Mouse (Mus musculus) left cerebral cortex, postnatal 4 days (tissue): ENCODE measurements around the gene AW549877. TPM values are rescaled to one million over a fixed set of nuclear protein-coding genes. Genes with fewer than 3 reads are reported as not detected.

Source experiments
- DNase-seq: peaks from one replicate; pipeline ENCODE4 v3.0.0-alpha.2; 2022
- intact Hi-C: fragments of 180-260 bp; cut with DNase I; formaldehyde crosslinking; loops from one replicate; pipeline ENCODE4 v1.15.1; 2025
- total RNA-seq, 2 experiments: library from RNA; stranded (reverse); gene quantifications; 2 replicates each; pipeline ENCODE4 v1.2.3; 2021

The AW549877 gene
- total RNA-seq: 10 to 100 TPM; 36.9 to 38.5 TPM

- intact Hi-C loops: no loop called here
These were observed at the start of gene AW549877 for GRCm38 (mm10) chr15:3995448-3996266. AW549877 (minus strand) TSS chr15:3995744.

GRCm38 (mm10) chr15:4043032-4043471 lies 47.5 kb upstream of the AW549877 start:
- no peak for DNase-seq
- intact Hi-C loops: no loop called here

More at GRCm38 (mm10) chr15:3995448-3996266, at the start of gene AW549877:
- peak; percentile 99 for DNase-seq

- no peak for DNase-seq
- intact Hi-C loops: no loop called here
These were observed 46.9 kb upstream of the AW549877 start for GRCm38 (mm10) chr15:4042423-4042822.

GRCm38 (mm10) chr15:4033168-4034004 lies 37.8 kb upstream of the AW549877 start:
- intact Hi-C loops: no loop called here
- DNase-seq: no peak

GRCm38 (mm10) chr15:4028960-4029359 lies 33.4 kb upstream of the AW549877 start:
- peak; percentile 11 for DNase-seq
- intact Hi-C loops: loop anchor here (5.0 kb wide), 1 partner anchor 37 kb away; no protein-coding TSS in a partner anchor

- intact Hi-C loops: loop anchor here (5.0 kb wide), 1 partner anchor 36 kb away; no protein-coding TSS in a partner anchor
- DNase-seq: no peak
These were observed 32.8 kb upstream of the AW549877 start for GRCm38 (mm10) chr15:4028411-4028700.

GRCm38 (mm10) chr15:4027671-4028410 lies 32.3 kb upstream of the AW549877 start:
- intact Hi-C loops: loop anchor here (5.0 kb wide), 1 partner anchor 36 kb away; no protein-coding TSS in a partner anchor
- no peak for DNase-seq

GRCm38 (mm10) chr15:4026831-4027584 lies 31.5 kb upstream of the AW549877 start:
- intact Hi-C loops: loop anchor here (5.0 kb wide), 1 partner anchor 35 kb away; no protein-coding TSS in a partner anchor
- DNase-seq: peak; percentile 84

GRCm38 (mm10) chr15:4026231-4026773 lies 30.8 kb upstream of the AW549877 start, which contains the start of gene Oxct1:
Oxct1 (plus strand) TSS chr15:4026383.
- DNase-seq: peak; percentile 91
- intact Hi-C loops: loop anchor here (5.0 kb wide), 1 partner anchor 34 kb away; no protein-coding TSS in a partner anchor

- no peak for DNase-seq
- intact Hi-C loops: loop anchor here (5.0 kb wide), 1 partner anchor 33 kb away; no protein-coding TSS in a partner anchor
These were observed 30.0 kb upstream of the AW549877 start for GRCm38 (mm10) chr15:4025508-4025904.

GRCm38 (mm10) chr15:4024726-4025507 lies 29.4 kb upstream of the AW549877 start:
- DNase-seq: no peak
- intact Hi-C loops: loop anchor here (5.0 kb wide), 1 partner anchor 33 kb away; no protein-coding TSS in a partner anchor

- intact Hi-C loops: no loop called here
- no peak for DNase-seq
These were observed 28.2 kb upstream of the AW549877 start for GRCm38 (mm10) chr15:4023747-4024146.

- DNase-seq: no peak
- intact Hi-C loops: no loop called here
These were observed 25.2 kb upstream of the AW549877 start for GRCm38 (mm10) chr15:4020711-4021110.

- intact Hi-C loops: no loop called here
- no peak for DNase-seq
These were observed 18.3 kb upstream of the AW549877 start for GRCm38 (mm10) chr15:4013873-4014272.

- no peak for DNase-seq
- intact Hi-C loops: no loop called here
These were observed 5.0 kb upstream of the AW549877 start for GRCm38 (mm10) chr15:4000536-4000935.

GRCm38 (mm10) chr15:3999144-3999543 lies 3.6 kb upstream of the AW549877 start:
- DNase-seq: no peak
- intact Hi-C loops: no loop called here

GRCm38 (mm10) chr15:3996267-3997010 lies 895 bp upstream of the AW549877 start:
- intact Hi-C loops: no loop called here
- no peak for DNase-seq
